In the genomic region with DNA sequence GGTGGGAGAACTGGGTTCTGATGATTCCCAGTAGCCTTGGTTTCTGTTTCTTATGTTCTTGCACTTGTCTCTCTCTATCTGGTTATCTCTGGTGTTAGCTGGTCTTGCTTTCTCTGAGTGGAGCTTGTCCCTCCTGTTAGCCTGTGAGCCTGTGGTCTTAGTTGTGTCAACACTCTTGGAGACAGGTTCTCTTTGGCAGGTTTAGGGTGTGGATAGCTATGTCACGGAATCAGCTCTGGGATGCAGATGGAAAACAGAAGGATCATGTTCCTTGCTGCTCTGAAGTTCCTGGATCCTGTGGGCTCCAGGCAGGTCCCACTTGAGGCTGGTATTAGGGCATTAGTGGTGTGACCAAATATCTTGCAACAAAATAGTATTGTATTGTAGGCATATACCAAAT, we compare ENCODE assay signal across 24 mouse cellular contexts.
A peak's percentile ranks its signal among the peaks of the same experiment; 100 is the strongest.
DNase-seq lines count a peak whose midpoint lies in the region; ATAC-seq and TF ChIP-seq lines count a peak whose summit lies in the region.
"Had no signal": no experiment of that assay in that cellular context is flagged by ENCODE, and none has a peak within 500 bp of the region (broad histone marks: within the 10 kb centered on the region; RNA-seq: fewer than 3 reads in every experiment).

No protein-coding gene starts in this region.

- peaks cover 0 to 7% of the 10 kb centered on the region in 2 experiments; a peak in 1 of 4 replicates for H3K4me1 ChIP-seq in heart, embryonic 14.5 days (ENCODE audit: control insufficient read depth in 2 of 2, insufficient read depth in 2 of 2, low read length in 2 of 2)
- H3K4me1 ChIP-seq in heart, postnatal 0 days (ENCODE audit: control insufficient read depth, insufficient read depth): no peaks in the 10 kb centered on the region
- H3K4me1 ChIP-seq: embryonic facial prominence, embryonic 10.5 days; embryonic facial prominence, embryonic 12.5 days; forebrain, embryonic 13.5 days; forebrain, embryonic 15.5 days had no signal

- no peak for TF ChIP-seq CTCF in heart, postnatal 0 days (IDR thresholded peaks at IDR 0.05; ENCODE audit: low read depth)

- H3K4me2 ChIP-seq in heart, embryonic 14.5 days (ENCODE audit: low read length): no peak overlapping the region
- no peak overlapping the region for H3K4me2 ChIP-seq in heart, postnatal 0 days (ENCODE audit: low read depth, low read length)
- H3K4me2 ChIP-seq: embryonic facial prominence, embryonic 12.5 days; forebrain, embryonic 13.5 days; forebrain, embryonic 15.5 days had no signal

- 0 out of 2 replicates have a peak, but pooled peaks have one; percentile 31 for ATAC-seq in heart, embryonic 14.5 days (ENCODE audit: insufficient number of reproducible peaks, insufficient read depth, low FRiP score, low read depth)
- ATAC-seq in heart, postnatal 0 days (ENCODE audit: insufficient read depth, low read depth): peak; percentile 69
- ATAC-seq: activated CD4-positive, CD25-positive, alpha-beta regulatory T cell, adult 4 months; CD4-positive, CD25-positive, alpha-beta regulatory T cell, adult 4 months; forebrain, embryonic 13.5 days; forebrain, embryonic 15.5 days; Patski had no signal

- H3K27me3 ChIP-seq in heart, embryonic 14.5 days (ENCODE audit: control insufficient read depth, insufficient read depth, low read length): no peaks in the 10 kb centered on the region
- H3K27me3 ChIP-seq in heart, postnatal 0 days (ENCODE audit: control insufficient read depth, insufficient read depth, low read length): no peaks in the 10 kb centered on the region
- H3K27me3 ChIP-seq: CH12.LX; embryonic facial prominence, embryonic 12.5 days; forebrain, embryonic 13.5 days; forebrain, embryonic 15.5 days; Patski had no signal

- no peak for TF ChIP-seq EP300 in heart, postnatal 0 days (IDR thresholded peaks at IDR 0.05; ENCODE audit: low read depth)

- no peak overlapping the region for H3K9ac ChIP-seq in heart, embryonic 14.5 days (ENCODE audit: low read length)
- no peak overlapping the region for H3K9ac ChIP-seq in heart, postnatal 0 days (replicated peaks; ENCODE audit: low read depth, low read length)
- H3K9ac ChIP-seq: embryonic facial prominence, embryonic 12.5 days; forebrain, embryonic 13.5 days; forebrain, embryonic 15.5 days had no signal

- H3K9me3 ChIP-seq in heart, embryonic 14.5 days (ENCODE audit: control insufficient read depth, low read length): no peaks in the 10 kb centered on the region
- no peaks in the 10 kb centered on the region for H3K9me3 ChIP-seq in heart, postnatal 0 days (replicated peaks; ENCODE audit: control insufficient read depth, low read length)
- H3K9me3 ChIP-seq: embryonic facial prominence, embryonic 10.5 days; embryonic facial prominence, embryonic 12.5 days; forebrain, embryonic 13.5 days; forebrain, embryonic 15.5 days; G1E had no signal

- no peaks in the 10 kb centered on the region for H3K36me3 ChIP-seq in heart, embryonic 14.5 days (ENCODE audit: control insufficient read depth, insufficient read depth, low read length)
- H3K36me3 ChIP-seq in heart, postnatal 0 days (replicated peaks; ENCODE audit: control insufficient read depth, insufficient read depth, low read length): no peaks in the 10 kb centered on the region
- H3K36me3 ChIP-seq: embryonic facial prominence, embryonic 10.5 days; embryonic facial prominence, embryonic 12.5 days; forebrain, embryonic 15.5 days had no signal

- WGBS in heart, embryonic 14.5 days: 36% methylated on average over 1 of the region's 1 CpGs
- WGBS in heart, postnatal 0 days: 38% methylated on average over 1 of the region's 1 CpGs

- H3K27ac ChIP-seq in heart, embryonic 14.5 days (replicated peaks in 1 of 2; ENCODE audit: control insufficient read depth in 1 of 2, insufficient read depth in 1 of 2, low read depth in 2 of 2, low read length in 2 of 2): no peak overlapping the region; a peak in 1 of 4 replicates
- H3K27ac ChIP-seq in heart, postnatal 0 days (ENCODE audit: low read depth): no peak overlapping the region
- H3K27ac ChIP-seq: embryonic facial prominence, embryonic 10.5 days; embryonic facial prominence, embryonic 12.5 days; forebrain, embryonic 13.5 days; forebrain, embryonic 15.5 days had no signal

- H3K4me3 ChIP-seq in heart, embryonic 14.5 days (ENCODE audit: control insufficient read depth in 1 of 2, insufficient read depth in 1 of 2, low read depth in 1 of 2, low read length in 2 of 2): no peak overlapping the region
- no peak overlapping the region for H3K4me3 ChIP-seq in heart, postnatal 0 days (ENCODE audit: low read depth, low read length)
- H3K4me3 ChIP-seq: embryonic facial prominence, embryonic 10.5 days; embryonic facial prominence, embryonic 12.5 days; forebrain, embryonic 13.5 days; forebrain, embryonic 15.5 days had no signal

- peak; percentile 79 for DNase-seq in heart, adult 11 months
- DNase-seq in heart, adult 8-10 months (ENCODE audit: low spot score): no peak
- DNase-seq in heart, postnatal 4 days: no peak
- peak; percentile 16 for DNase-seq in heart, postnatal 0 days (ENCODE audit: low spot score)
- no peak for DNase-seq in heart, adult 9 months (ENCODE audit: low spot score in 2 of 2)
- DNase-seq: adrenal gland, adult 8-10 months; adrenal gland, postnatal 14 days; adrenal gland, postnatal 36 days; B cell, adult 2 months; cerebellum, adult 11-12 months; cerebellum, adult 2 months; cerebellum, adult 9-10 months; cerebellum, postnatal 10 days; cerebellum, postnatal 25 days had no signal

Comparison
In these comparisons a context has a peak if more than half of its experiments do, and no peak if none do; other contexts are left out.
1. DNase-seq: peak in heart, adult 11 months (single experiment) and heart, postnatal 0 days (single experiment); none in heart, adult 8-10 months (single experiment), heart, postnatal 4 days (single experiment) and heart, adult 9 months (0 of 2).